Comparison of ENCODE assay signal across 8 mouse cellular contexts in the genomic region with DNA sequence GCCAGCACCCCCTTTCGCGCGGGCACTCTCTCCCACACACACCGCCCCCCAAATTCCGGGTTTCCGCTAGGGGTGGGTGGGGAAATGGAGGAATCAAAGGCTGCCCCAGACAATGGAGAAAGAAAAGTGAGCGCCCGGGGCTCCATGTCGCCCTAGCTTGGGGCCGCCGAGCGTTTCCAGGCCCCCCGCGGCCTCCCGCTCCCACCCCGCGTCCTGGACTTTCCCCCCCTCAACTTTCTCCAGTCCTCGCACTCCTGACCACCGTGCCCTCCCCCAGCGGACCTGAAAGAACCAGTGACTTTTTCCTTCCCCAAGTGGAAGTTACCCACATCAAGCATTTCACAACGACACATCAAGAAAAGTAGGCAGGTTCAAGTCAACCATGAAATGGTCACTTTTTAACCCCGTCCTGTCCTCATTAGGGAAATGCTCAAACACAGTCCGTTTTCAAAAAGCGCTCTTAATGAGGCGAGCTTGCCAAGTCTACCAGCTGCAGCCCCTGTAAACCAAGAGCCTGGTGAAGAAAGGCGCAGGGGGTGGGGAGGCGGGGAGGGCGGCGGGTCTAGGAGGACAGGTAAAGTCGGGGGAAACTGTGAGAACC.
DNase-seq lines count a peak whose midpoint lies in the region; ATAC-seq and TF ChIP-seq lines count a peak whose summit lies in the region.

No protein-coding gene starts in this region.

- H3K36me3 ChIP-seq in heart, embryonic 10.5 days, result no peaks in the 10 kb centered on the region
- H3K36me3 ChIP-seq in forebrain, embryonic 14.5 days (ENCODE audit: control insufficient read depth, insufficient read depth, low read length), result no peaks in the 10 kb centered on the region
- no peaks in the 10 kb centered on the region for H3K36me3 ChIP-seq in liver, postnatal 0 days (replicated peaks; ENCODE audit: insufficient read depth, low read length)

- peak overlapping the region; percentile 93 for H3K4me3 ChIP-seq in heart, embryonic 10.5 days
- H3K4me3 ChIP-seq in forebrain, embryonic 14.5 days (ENCODE audit: low read depth, low read length), result peak overlapping the region; percentile 91
- peak overlapping the region; percentile 71 for H3K4me3 ChIP-seq in liver, postnatal 0 days (ENCODE audit: low read depth, low read length)

- peak; percentile 72 for ATAC-seq in forebrain, embryonic 14.5 days
- peak; percentile 30 for ATAC-seq in liver, postnatal 0 days
- ATAC-seq in CD4-positive, CD25-positive, alpha-beta regulatory T cell, adult 4 months, result no peak

- no peak for TF ChIP-seq CTCF in liver, postnatal 0 days (IDR thresholded peaks at IDR 0.05; ENCODE audit: low read depth)

- no peaks in the 10 kb centered on the region for H3K27me3 ChIP-seq in heart, embryonic 10.5 days (ENCODE audit: insufficient read depth, poor library complexity, severe bottlenecking)
- no peaks in the 10 kb centered on the region for H3K27me3 ChIP-seq in forebrain, embryonic 14.5 days (replicated peaks; ENCODE audit: control insufficient read depth, insufficient read depth, low read length)
- peaks cover 44% of the 10 kb centered on the region for H3K27me3 ChIP-seq in liver, postnatal 0 days (ENCODE audit: insufficient read depth, low read length)

- under 1% methylated on average over 30 of the region's 30 CpGs for WGBS in heart, embryonic 10.5 days
- WGBS in forebrain, embryonic 14.5 days, result under 1% methylated on average over 30 of the region's 30 CpGs
- under 1% methylated on average over 25 of the region's 30 CpGs for WGBS in liver, postnatal 0 days (ENCODE audit: insufficient replicate concordance)

- H3K9me3 ChIP-seq in heart, embryonic 10.5 days, result no peaks in the 10 kb centered on the region
- H3K9me3 ChIP-seq in forebrain, embryonic 14.5 days (replicated peaks; ENCODE audit: control insufficient read depth, low read length), result no peaks in the 10 kb centered on the region
- no peaks in the 10 kb centered on the region for H3K9me3 ChIP-seq in liver, postnatal 0 days (ENCODE audit: low read length)

- H3K27ac ChIP-seq in heart, embryonic 10.5 days, result peak overlapping the region; percentile 99
- peak overlapping the region; percentile 100 for H3K27ac ChIP-seq in forebrain, embryonic 14.5 days (ENCODE audit: low read depth, low read length)
- peak overlapping the region; percentile 98 for H3K27ac ChIP-seq in liver, postnatal 0 days (ENCODE audit: low read depth)

- peak overlapping the region; percentile 85 for H3K4me2 ChIP-seq in forebrain, embryonic 14.5 days (ENCODE audit: low read length)
- H3K4me2 ChIP-seq in liver, postnatal 0 days (ENCODE audit: low read depth, low read length), result peak overlapping the region; percentile 75

- DNase-seq in heart, embryonic 10.5 days (ENCODE audit: low spot score), result peak; percentile 83
- no peak for DNase-seq in heart, postnatal 4 days
- peak; percentile 85 for DNase-seq in adrenal gland, adult 2 months
- peak; percentile 97 for DNase-seq in forebrain, embryonic 14.5 days (ENCODE audit: low spot score)
- peak; percentile 87 for DNase-seq in kidney, adult 11 months
- peak; percentile 30 for DNase-seq in liver, postnatal 0 days
- DNase-seq in retina, postnatal 1 day, result peak; percentile 97

- no peak for TF ChIP-seq EP300 in liver, postnatal 0 days (IDR thresholded peaks at IDR 0.05; ENCODE audit: low read depth)

- peaks cover 41% of the 10 kb centered on the region for H3K4me1 ChIP-seq in heart, embryonic 10.5 days
- H3K4me1 ChIP-seq in forebrain, embryonic 14.5 days (ENCODE audit: control insufficient read depth, insufficient read depth, low read length), result no peaks in the 10 kb centered on the region
- H3K4me1 ChIP-seq in liver, postnatal 0 days (ENCODE audit: insufficient read depth), result no peaks in the 10 kb centered on the region

- peak overlapping the region; percentile 98 for H3K9ac ChIP-seq in forebrain, embryonic 14.5 days (ENCODE audit: low read length)
- peak overlapping the region; percentile 83 for H3K9ac ChIP-seq in liver, postnatal 0 days (replicated peaks)
